Mouse (Mus musculus) CD8-positive naive resting alpha-beta T cell, adult 2 months (primary cell): ENCODE results near the gene Pcdh20.

Experiments used
- DNase-seq, 2 experiments: peaks; one replicate each; pipeline ENCODE4 v3.0.0; 2022; ENCODE audit warnings: low read depth in 2 of 2, low spot score in 2 of 2

The Pcdh20 gene

GRCm38 (mm10) chr14:88470495-88471434 is at the start of gene Pcdh20:
Pcdh20 (minus strand) TSS chr14:88471396.
- DNase-seq: no peak

- DNase-seq: no peak
These were observed 8.7 kb upstream of the Pcdh20 start for GRCm38 (mm10) chr14:88479909-88480308.

- no peak for DNase-seq
These were observed 1.2 kb downstream of the Pcdh20 start for GRCm38 (mm10) chr14:88469956-88470355.

GRCm38 (mm10) chr14:88469361-88469760 is 1.8 kb downstream of the Pcdh20 start:
- DNase-seq: no peak

GRCm38 (mm10) chr14:88466416-88466815 is 4.8 kb downstream of the Pcdh20 start:
- DNase-seq: no peak

- no peak for DNase-seq
These were observed 6.8 kb downstream of the Pcdh20 start for GRCm38 (mm10) chr14:88464356-88464755.

GRCm38 (mm10) chr14:88463357-88463756 is 7.8 kb downstream of the Pcdh20 start:
- DNase-seq: no peak

- no peak for DNase-seq
These were observed 8.3 kb downstream of the Pcdh20 start for GRCm38 (mm10) chr14:88462944-88463343.

GRCm38 (mm10) chr14:88460705-88461104 is 10.5 kb downstream of the Pcdh20 start:
- no peak for DNase-seq

- no peak for DNase-seq
These were observed 27.9 kb downstream of the Pcdh20 start for GRCm38 (mm10) chr14:88443304-88443703.

- DNase-seq: no peak
These were observed 41.8 kb downstream of the Pcdh20 start for GRCm38 (mm10) chr14:88429393-88429792.

- DNase-seq: no peak
These were observed 43.8 kb downstream of the Pcdh20 start for GRCm38 (mm10) chr14:88427370-88427769.
